Mouse (Mus musculus) MEL (cell line): ENCODE results near the gene Pard6a. TPM values are rescaled to one million over a fixed set of nuclear protein-coding genes. Genes with fewer than 3 reads are reported as not detected.
A peak's percentile ranks its signal among the peaks of the same experiment; 100 is the strongest.

ENCODE experiments used
- DNase-seq: peaks from one replicate; pipeline ENCODE4 v3.0.0; 2011; ENCODE audit warnings: low read depth, low spot score
- H3K27ac ChIP-seq: 2 replicates; pipeline ENCODE4 v1.5.1; 2012; ENCODE audit warnings: low read depth, mild to moderate bottlenecking, control low read depth, low read length, moderate library complexity; ENCODE audit not compliant: control insufficient read depth
- H3K27me3 ChIP-seq, 2 experiments: fragments of 150-350 bp in 1 of 2; sonication (generic) in 1 of 2; 2 replicates each; pipeline ENCODE4 v1.6.1; 2012; ENCODE audit warnings: low read length in 2 of 2, mild to moderate bottlenecking in 2 of 2, improper control_type of control experiment in 1 of 2, moderate library complexity in 1 of 2; ENCODE audit not compliant: insufficient read depth in 2 of 2, control insufficient read depth in 1 of 2
- H3K36me3 ChIP-seq, 2 experiments: 2 replicates each; pipeline ENCODE4 v1.6.1; 2012 to 2014; ENCODE audit warnings: low read length in 2 of 2, improper control_type of control experiment in 1 of 2, inconsistent platforms in 1 of 2, mild to moderate bottlenecking in 1 of 2; ENCODE audit not compliant: insufficient read depth in 2 of 2, control insufficient read depth in 1 of 2
- H3K4me1 ChIP-seq, 2 experiments: fragments of 150-350 bp in 1 of 2; sonication (generic) in 1 of 2; 2 replicates each; pipeline ENCODE4 v1.6.1; 2012; ENCODE audit warnings: low read length in 2 of 2, improper control_type of control experiment in 1 of 2, mild to moderate bottlenecking in 1 of 2; ENCODE audit not compliant: insufficient read depth in 2 of 2, control insufficient read depth in 1 of 2
- H3K4me3 ChIP-seq, 2 experiments: fragments of 150-350 bp in 1 of 2; sonication (generic) in 1 of 2; 2 replicates each; pipeline ENCODE4 v1.5.1; 2012; ENCODE audit warnings: low read depth in 2 of 2, low read length in 2 of 2, mild to moderate bottlenecking in 2 of 2, moderate library complexity in 2 of 2, control low read depth in 1 of 2, improper control_type of control experiment in 1 of 2; ENCODE audit not compliant: control insufficient read depth in 1 of 2, insufficient read depth in 1 of 2
- H3K79me2 ChIP-seq: 2 replicates; pipeline ENCODE4 v1.6.1; 2012; ENCODE audit warnings: mild to moderate bottlenecking, low read length, moderate library complexity; ENCODE audit not compliant: control insufficient read depth, poor library complexity, insufficient read depth
- H3K9ac ChIP-seq: 2 replicates; pipeline ENCODE4 v1.6.1; 2012; ENCODE audit warnings: low read depth, mild to moderate bottlenecking, control low read depth, low read length, moderate library complexity; ENCODE audit not compliant: control insufficient read depth, poor library complexity, severe bottlenecking
- H3K9me3 ChIP-seq: fragments of 150-350 bp; sonication (generic); replicated peaks from 2 replicates; pipeline ENCODE4 v1.6.1; 2012; ENCODE audit warnings: mild to moderate bottlenecking, low read length, improper control_type of control experiment, moderate library complexity; ENCODE audit not compliant: insufficient read depth
- BHLHE40 ChIP-seq: IDR thresholded peaks from 2 replicates; pipeline ENCODE4 v1.6.1; 2012; ENCODE audit warnings: low read depth, mild to moderate bottlenecking, inconsistent platforms, low read length, improper control_type of control experiment, borderline replicate concordance
- CTCF ChIP-seq, 3 experiments: IDR thresholded peaks in 2 of 3; conservative IDR thresholded peaks in 1 of 3; 2 replicates each; pipeline ENCODE4 v1.5.1; 2011 to 2012; ENCODE audit warnings: low read length in 3 of 3, low read depth in 2 of 3, mild to moderate bottlenecking in 2 of 3, improper control_type of control experiment in 1 of 3, inconsistent platforms in 1 of 3, mixed read lengths in 1 of 3, moderate library complexity in 1 of 3; ENCODE audit not compliant: control insufficient read depth in 1 of 3, insufficient read depth in 1 of 3, poor library complexity in 1 of 3, severe bottlenecking in 1 of 3
- E2F4 ChIP-seq: IDR thresholded peaks from 2 replicates; pipeline ENCODE4 v1.6.1; 2011; ENCODE audit warnings: low read depth, low read length, improper control_type of control experiment, borderline replicate concordance
- EP300 ChIP-seq, 2 experiments: IDR thresholded peaks; 2 replicates each; pipeline ENCODE4 v1.6.1; 2011; ENCODE audit warnings: improper control_type of control experiment in 2 of 2, low read length in 2 of 2, low read depth in 1 of 2, mild to moderate bottlenecking in 1 of 2
- ETS1 ChIP-seq: IDR thresholded peaks from 2 replicates; pipeline ENCODE4 v1.6.1; 2012; ENCODE audit warnings: low read depth, mild to moderate bottlenecking, inconsistent platforms, low read length, improper control_type of control experiment, moderate library complexity
- KAT2A ChIP-seq: conservative IDR thresholded peaks from 2 replicates; pipeline ENCODE4 v1.6.1; 2012; ENCODE audit warnings: low read depth, low read length, improper control_type of control experiment, inconsistent platforms
- MEF2A ChIP-seq: IDR thresholded peaks from 2 replicates; pipeline ENCODE4 v1.6.1; 2014; ENCODE audit warnings: low read depth, mild to moderate bottlenecking, inconsistent platforms, low read length, improper control_type of control experiment; ENCODE audit not compliant: poor library complexity, insufficient replicate concordance, severe bottlenecking; ENCODE audit errors: extremely low read depth
- MYB ChIP-seq: IDR thresholded peaks from 2 replicates; pipeline ENCODE4 v1.6.1; 2011; ENCODE audit warnings: mild to moderate bottlenecking, low read depth, low read length, improper control_type of control experiment
- NELFE ChIP-seq: IDR thresholded peaks from 2 replicates; pipeline ENCODE4 v1.6.1; 2011; ENCODE audit warnings: low read depth, low read length, improper control_type of control experiment
- POLR2AphosphoS5 ChIP-seq: IDR thresholded peaks from 2 replicates; pipeline ENCODE4 v1.6.1; 2012; ENCODE audit warnings: low read depth, borderline replicate concordance, mild to moderate bottlenecking, inconsistent platforms, low read length, moderate library complexity, mixed read lengths
- RAD21 ChIP-seq: IDR thresholded peaks from 2 replicates; pipeline ENCODE4 v1.6.1; 2011; ENCODE audit warnings: mild to moderate bottlenecking, low read depth, low read length, improper control_type of control experiment
- RCOR1 ChIP-seq: IDR thresholded peaks from 2 replicates; pipeline ENCODE4 v1.6.1; 2012; ENCODE audit warnings: low read depth, mild to moderate bottlenecking, inconsistent platforms, low read length, improper control_type of control experiment
- SMC3 ChIP-seq: IDR thresholded peaks from 2 replicates; pipeline ENCODE4 v1.6.1; 2011; ENCODE audit warnings: low read depth, low read length, improper control_type of control experiment
- TAL1 ChIP-seq: IDR thresholded peaks from 2 replicates; pipeline ENCODE4 v1.6.1; 2012; ENCODE audit warnings: mild to moderate bottlenecking, inconsistent platforms, low read length, moderate library complexity, mixed read lengths
- USF2 ChIP-seq, 2 experiments: IDR thresholded peaks; 2 replicates each; pipeline ENCODE4 v1.6.1; 2011 to 2012; ENCODE audit warnings: improper control_type of control experiment in 2 of 2, low read length in 2 of 2, borderline replicate concordance in 1 of 2, inconsistent platforms in 1 of 2, low read depth in 1 of 2, mild to moderate bottlenecking in 1 of 2; ENCODE audit not compliant: insufficient read depth in 1 of 2
- ZKSCAN1 ChIP-seq: IDR thresholded peaks from 2 replicates; pipeline ENCODE4 v1.6.1; 2012; ENCODE audit warnings: low read depth, mild to moderate bottlenecking, inconsistent platforms, low read length, improper control_type of control experiment, moderate library complexity
- ZMIZ1 ChIP-seq: IDR thresholded peaks from 2 replicates; pipeline ENCODE4 v1.6.1; 2012; ENCODE audit warnings: low read depth, mild to moderate bottlenecking, inconsistent platforms, low read length, improper control_type of control experiment, moderate library complexity
- polyA plus RNA-seq, 2 experiments: library from polyadenylated mRNA; stranded (reverse) in 1 of 2; unstranded in 1 of 2; fragments of >175 nt in 1 of 2; fragments of >200 nt in 1 of 2; gene quantifications; 2 replicates each; pipeline versions ENCODE4 v1.2.1 to v1.2.4; 2012; ENCODE audit warnings: low replicate concordance in 2 of 2, low read depth in 1 of 2; ENCODE audit not compliant: insufficient read length in 2 of 2, insufficient read depth in 1 of 2, missing spikeins in 1 of 2
- total RNA-seq: library from RNA; depleted of rRNA; stranded (reverse); fragments of 300-350 nt; gene quantifications from 2 replicates; pipeline ENCODE4 v1.2.3, GENCODE M21; 2012

The Pard6a gene
- total and polyA plus RNA-seq, 3 experiments = 12.3 to 20.5 TPM; not detected in 1

DNA sequence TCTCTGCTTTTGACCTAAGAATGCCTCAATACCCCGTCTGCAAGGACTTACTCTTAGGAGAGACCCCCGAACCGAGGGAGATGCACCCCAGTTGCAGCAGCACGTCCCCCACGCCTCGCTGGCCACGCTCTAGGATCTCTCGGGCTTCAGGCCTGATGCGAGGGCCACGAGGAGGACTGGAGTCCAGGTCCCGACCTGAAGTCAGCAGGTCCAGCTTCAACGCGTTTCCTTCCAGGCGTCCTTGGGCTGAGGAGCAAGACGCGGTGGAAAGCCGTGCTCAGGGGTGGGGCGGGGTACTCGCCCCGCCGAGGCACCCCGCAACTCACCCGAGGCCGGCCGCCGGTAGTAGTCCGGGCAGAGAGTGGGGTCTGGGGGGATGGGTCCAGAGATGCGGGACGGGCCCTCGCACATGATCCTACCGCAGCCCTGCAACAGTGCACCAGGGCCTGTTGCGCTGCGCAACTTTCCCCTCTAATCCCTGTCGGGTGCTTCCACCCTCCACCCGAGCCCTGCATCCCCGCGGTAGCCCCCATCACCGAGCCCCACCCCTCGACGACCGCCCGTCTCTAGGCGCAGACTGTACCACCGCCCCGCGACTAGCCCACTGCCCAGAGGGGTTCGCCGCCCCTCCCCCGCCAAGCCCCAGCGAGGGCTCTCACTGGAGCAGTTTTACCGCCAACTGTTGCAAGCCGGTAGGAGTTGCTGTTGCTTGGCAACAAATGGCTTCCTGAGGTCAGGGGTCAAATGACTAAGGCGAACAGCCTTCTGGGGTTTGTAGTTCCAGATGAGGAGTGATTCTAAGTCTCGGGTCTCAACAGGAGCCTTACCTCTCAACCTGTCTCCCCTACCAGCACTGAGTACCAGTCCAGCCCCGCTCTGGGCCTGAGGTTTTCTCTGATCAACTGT, 6.8 kb downstream of the Pard6a start, which contains the start of the genes 4933405L10Rik and Enkd1 (continued):
- TF ChIP-seq RAD21 = no peak
- 0 out of 2 replicates have a peak, but pooled peaks have one; percentile 6 for TF ChIP-seq ETS1
- TF ChIP-seq MYB = peak; percentile 43; the same call in 1 of the 2 replicates
- TF ChIP-seq EP300 (IDR thresholded peaks at IDR 0.05; ENCODE audit: low read depth in 1 of 2, low read length in 2 of 2) = no peak; a peak in 2 of 4 replicates

DNA sequence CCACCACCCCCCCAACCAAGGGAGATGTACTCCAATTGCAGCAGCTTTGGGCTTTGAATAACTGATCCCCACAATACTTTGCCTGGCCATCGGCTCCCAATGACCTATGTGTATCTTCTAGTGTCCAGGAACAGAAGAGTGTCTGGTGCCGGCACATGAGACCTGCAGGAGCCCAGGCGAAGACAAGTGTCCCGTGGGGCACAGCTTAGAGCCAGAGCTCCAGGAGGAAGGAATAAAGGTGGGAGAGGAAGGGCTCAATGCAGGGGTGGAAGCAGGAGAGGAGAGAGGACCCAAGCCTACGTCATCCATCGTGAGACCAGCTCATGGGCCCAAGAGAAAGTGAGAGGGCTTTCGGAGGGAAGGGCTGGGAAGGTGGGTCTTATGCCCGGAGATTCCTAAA, 7.7 kb downstream of the Pard6a start:
- H3K36me3 ChIP-seq = peaks cover 0 to 11% of the 10 kb centered on the region in 2 experiments; a peak in 2 of 4 replicates
- H3K9me3 ChIP-seq = no peaks in the 10 kb centered on the region

DNA sequence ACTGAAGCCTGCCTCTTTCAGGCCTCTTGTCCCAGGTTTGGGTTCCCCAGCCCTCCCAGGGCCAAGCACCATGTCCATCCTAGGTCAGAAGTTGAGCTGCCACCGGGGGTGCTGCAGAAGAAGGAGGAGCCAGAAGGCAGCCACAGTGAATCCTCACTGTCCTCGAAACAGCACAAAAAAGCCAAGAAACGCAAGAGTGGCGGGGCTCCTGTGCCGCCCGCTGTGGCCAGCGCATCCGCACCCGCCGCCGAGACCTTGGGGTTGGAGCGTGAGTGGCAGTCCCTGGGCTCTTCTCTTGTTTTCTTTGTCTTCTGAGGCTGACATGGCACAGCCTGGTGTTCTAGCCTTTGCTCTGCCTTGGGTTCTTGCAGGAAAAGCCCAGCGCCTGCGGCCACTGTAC, 8.4 kb downstream of the Pard6a start:
- Histone ChIP-seq H3K27ac (no peak overlapping the region), H3K27me3 (no peaks in the 10 kb centered on the region), H3K9ac (no peak overlapping the region), H3K79me2 (peaks cover 14% of the 10 kb centered on the region), H3K36me3 (peaks cover 0 to 11% of the 10 kb centered on the region in 2 experiments; a peak in 2 of 4 replicates), H3K9me3 (no peaks in the 10 kb centered on the region), H3K4me1 (peaks cover 5 to 13% of the 10 kb centered on the region in 2 experiments; a peak in 3 of 4 replicates), H3K4me3 (no peak overlapping the region)
- DNase-seq = no peak
- TF ChIP-seq MYB = no peak
- no peak for TF ChIP-seq ZKSCAN1
- TF ChIP-seq NELFE = no peak
- no peak for TF ChIP-seq RAD21
- no peak for TF ChIP-seq TAL1
- no peak for TF ChIP-seq POLR2AphosphoS5

More for the DNA sequence above, 7.7 kb downstream of the Pard6a start:
- Histone ChIP-seq H3K27ac (no peak overlapping the region), H3K4me3 (no peak overlapping the region), H3K9ac (no peak overlapping the region), H3K4me1 (peaks cover 5 to 13% of the 10 kb centered on the region in 2 experiments; a peak in 3 of 4 replicates), H3K27me3 (no peaks in the 10 kb centered on the region), H3K79me2 (peaks cover 14% of the 10 kb centered on the region)
- no peak for TF ChIP-seq CTCF (IDR thresholded peaks at IDR 0.05 in 2 of 3, conservative IDR thresholded peaks at IDR 0.05 in 1 of 3; ENCODE audit: control insufficient read depth in 1 of 3, insufficient read depth in 1 of 3, low read depth in 2 of 3, low read length in 3 of 3, poor library complexity in 1 of 3, severe bottlenecking in 1 of 3)
- no peak for TF ChIP-seq KAT2A
- TF ChIP-seq BHLHE40 = no peak
- TF ChIP-seq RCOR1 = no peak
- TF ChIP-seq ZMIZ1 = no peak
- TF ChIP-seq MEF2A = no peak
- TF ChIP-seq USF2 (IDR thresholded peaks at IDR 0.05; ENCODE audit: borderline replicate concordance in 1 of 2, insufficient read depth in 1 of 2, low read depth in 1 of 2, low read length in 2 of 2) = no peak
- no peak for TF ChIP-seq E2F4
- TF ChIP-seq RAD21 = no peak
- no peak for TF ChIP-seq MYB
- no peak for TF ChIP-seq SMC3
- DNase-seq = no peak
